Mouse (Mus musculus) E14TG2a.4 (cell line): ENCODE results near the gene Retsat.

Experiments used
- H3K27me3 ChIP-seq: 2 replicates; pipeline ENCODE4 v1.6.1; 2014; ENCODE audit warnings: low read length, control low read depth; ENCODE audit not compliant: insufficient read depth
- H3K36me3 ChIP-seq: 2 replicates; pipeline ENCODE4 v1.6.1; 2014; ENCODE audit warnings: low read length, control low read depth; ENCODE audit not compliant: insufficient read depth
- H3K4me1 ChIP-seq: replicated peaks from 2 replicates; pipeline ENCODE4 v1.6.1; 2014; ENCODE audit warnings: low read depth, low read length, control low read depth
- H3K4me3 ChIP-seq: replicated peaks from 2 replicates; pipeline ENCODE4 v1.5.1; 2014; ENCODE audit warnings: mild to moderate bottlenecking, low read length
- H3K9me3 ChIP-seq: 2 replicates; pipeline ENCODE4 v1.6.1; 2014; ENCODE audit warnings: low read length, control low read depth
- CTCF ChIP-seq: conservative IDR thresholded peaks from 2 replicates; pipeline ENCODE4 v1.5.1; 2014; ENCODE audit warnings: low read length
- NANOG ChIP-seq: IDR thresholded peaks from 2 replicates; pipeline ENCODE4 v1.6.1; 2014; ENCODE audit warnings: borderline replicate concordance, low read length, mixed read lengths
- POU5F1 ChIP-seq: IDR thresholded peaks from 2 replicates; pipeline ENCODE4 v1.6.1; 2014; ENCODE audit warnings: low read length, borderline replicate concordance

The Retsat gene

DNA sequence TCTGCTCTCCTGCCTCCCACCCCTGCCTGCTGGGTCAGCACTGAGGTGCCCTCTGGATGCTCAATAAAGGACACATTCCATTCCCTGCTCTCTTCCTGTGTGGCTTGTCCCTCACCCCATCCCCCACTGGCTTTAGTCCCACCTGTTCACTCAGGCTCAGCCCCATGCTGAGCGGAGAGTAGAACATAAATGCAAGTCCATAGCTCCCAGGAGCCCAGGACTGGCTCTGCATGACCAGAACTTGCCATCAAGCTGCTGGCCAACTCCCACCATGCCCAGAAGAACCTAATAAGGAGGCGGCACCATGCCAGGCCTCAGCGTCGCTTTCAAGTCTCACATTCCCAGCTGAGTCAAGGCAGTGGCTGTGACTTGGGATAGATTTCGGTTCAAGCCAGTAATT lies 35.4 kb upstream of the Retsat start:
- no peak for TF ChIP-seq POU5F1
- TF ChIP-seq NANOG, result no peak
- TF ChIP-seq CTCF, result no peak
- H3K4me3 ChIP-seq, result 0 out of 2 replicates have a peak overlapping the region, but pooled peaks have one; percentile 23
- H3K9me3 ChIP-seq, result no peaks in the 10 kb centered on the region
- peaks cover 55% of the 10 kb centered on the region for H3K4me1 ChIP-seq
- H3K36me3 ChIP-seq, result no peaks in the 10 kb centered on the region
- no peaks in the 10 kb centered on the region for H3K27me3 ChIP-seq

DNA sequence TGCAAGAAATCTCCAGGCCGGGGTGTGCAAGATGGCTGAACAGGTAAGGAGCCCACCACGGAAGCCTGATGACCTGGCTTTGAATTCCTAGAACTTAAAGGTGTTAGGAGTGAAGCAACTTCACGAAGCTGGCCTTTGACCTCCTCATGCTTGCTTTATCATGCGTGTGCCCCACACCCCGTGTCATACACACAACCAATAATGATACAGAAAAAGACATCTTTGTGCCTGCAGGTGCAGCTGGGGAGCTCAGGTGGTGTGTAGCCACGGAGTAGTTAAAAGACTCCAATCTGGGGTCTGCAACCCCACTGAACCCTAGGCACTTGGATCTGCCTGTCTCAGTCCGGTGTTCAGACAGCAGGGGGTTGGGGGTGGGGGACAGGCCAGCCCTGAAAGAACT lies 32.8 kb upstream of the Retsat start:
- H3K27me3 ChIP-seq, result no peaks in the 10 kb centered on the region
- no peaks in the 10 kb centered on the region for H3K9me3 ChIP-seq
- no peak overlapping the region for H3K4me3 ChIP-seq
- no peaks in the 10 kb centered on the region for H3K36me3 ChIP-seq
- TF ChIP-seq POU5F1 (no peak), NANOG (no peak), CTCF (no peak)
- H3K4me1 ChIP-seq, result peaks cover 39% of the 10 kb centered on the region

DNA sequence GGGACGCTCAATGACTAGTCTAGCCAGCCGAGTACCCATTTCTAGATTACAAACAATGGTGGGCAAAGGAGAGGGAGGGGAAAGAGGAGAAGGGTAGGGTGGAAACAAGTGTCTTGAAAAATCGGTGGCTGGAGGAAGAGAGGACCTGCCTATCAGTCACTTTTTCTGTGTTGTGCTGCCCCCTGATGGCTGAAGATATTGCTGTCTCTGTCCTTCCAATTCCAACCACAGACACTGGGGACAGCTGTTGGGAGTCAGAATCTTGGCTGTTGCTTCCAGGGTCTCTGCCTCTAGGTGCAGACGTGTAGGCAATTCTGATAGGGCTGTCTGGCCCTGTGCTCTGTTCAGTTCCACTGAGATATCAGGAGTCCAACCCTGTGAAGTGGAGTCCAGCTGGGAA lies 32.2 kb upstream of the Retsat start:
- Histone ChIP-seq H3K4me1 (peaks cover 33% of the 10 kb centered on the region), H3K9me3 (no peaks in the 10 kb centered on the region), H3K4me3 (no peak overlapping the region; the same call in 1 of the 2 replicates), H3K36me3 (no peaks in the 10 kb centered on the region), H3K27me3 (no peaks in the 10 kb centered on the region)
- TF ChIP-seq POU5F1, result no peak
- no peak for TF ChIP-seq NANOG
- TF ChIP-seq CTCF, result peak; percentile 66

DNA sequence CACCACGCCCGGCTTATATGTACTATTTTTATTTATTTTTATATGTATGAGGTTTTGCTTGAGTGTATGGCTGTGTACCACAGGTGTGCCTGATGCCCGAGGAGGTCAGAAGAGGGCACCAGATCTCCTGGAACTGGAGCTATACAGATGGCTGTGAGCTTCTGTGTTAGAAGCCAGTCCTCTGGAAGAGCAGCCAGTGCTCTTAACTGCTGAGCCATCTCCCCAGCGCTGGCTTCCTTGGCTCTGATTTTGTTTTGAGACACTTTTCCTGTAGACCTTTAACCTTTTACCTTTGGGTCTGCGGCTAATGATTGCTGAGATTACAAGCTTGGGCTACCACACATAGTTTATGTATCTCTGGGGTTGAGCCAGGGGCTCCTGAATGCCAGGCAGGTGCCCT lies 30.8 kb upstream of the Retsat start:
- Histone ChIP-seq H3K4me1 (peaks cover 25% of the 10 kb centered on the region), H3K36me3 (no peaks in the 10 kb centered on the region)
- TF ChIP-seq NANOG (no peak), CTCF (no peak), POU5F1 (no peak)

DNA sequence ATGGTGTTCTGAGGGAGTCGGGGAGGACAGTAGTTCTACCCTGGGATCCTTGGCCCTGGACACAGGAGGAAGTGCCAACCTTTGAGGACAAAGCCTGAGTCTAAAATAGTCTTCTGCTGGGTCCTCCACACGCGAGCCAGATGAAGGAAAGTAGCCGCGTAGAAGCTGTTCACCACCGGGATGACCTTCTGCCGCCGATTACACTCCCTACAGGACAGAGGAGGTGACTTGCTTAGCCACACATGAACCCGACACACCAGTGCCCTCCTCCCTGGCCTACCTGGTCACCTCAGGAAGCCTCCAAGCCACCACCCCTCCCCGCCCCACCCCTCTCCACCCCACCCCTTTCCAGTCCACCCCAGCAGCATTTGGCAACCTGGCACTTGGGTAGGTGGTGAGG lies 29.5 kb upstream of the Retsat start:
- no peaks in the 10 kb centered on the region for H3K36me3 ChIP-seq
- TF ChIP-seq CTCF (no peak), POU5F1 (no peak), NANOG (no peak)

More for the DNA sequence above, 30.8 kb upstream of the Retsat start:
- Histone ChIP-seq H3K27me3 (no peaks in the 10 kb centered on the region), H3K4me3 (no peak overlapping the region), H3K9me3 (no peaks in the 10 kb centered on the region)

DNA sequence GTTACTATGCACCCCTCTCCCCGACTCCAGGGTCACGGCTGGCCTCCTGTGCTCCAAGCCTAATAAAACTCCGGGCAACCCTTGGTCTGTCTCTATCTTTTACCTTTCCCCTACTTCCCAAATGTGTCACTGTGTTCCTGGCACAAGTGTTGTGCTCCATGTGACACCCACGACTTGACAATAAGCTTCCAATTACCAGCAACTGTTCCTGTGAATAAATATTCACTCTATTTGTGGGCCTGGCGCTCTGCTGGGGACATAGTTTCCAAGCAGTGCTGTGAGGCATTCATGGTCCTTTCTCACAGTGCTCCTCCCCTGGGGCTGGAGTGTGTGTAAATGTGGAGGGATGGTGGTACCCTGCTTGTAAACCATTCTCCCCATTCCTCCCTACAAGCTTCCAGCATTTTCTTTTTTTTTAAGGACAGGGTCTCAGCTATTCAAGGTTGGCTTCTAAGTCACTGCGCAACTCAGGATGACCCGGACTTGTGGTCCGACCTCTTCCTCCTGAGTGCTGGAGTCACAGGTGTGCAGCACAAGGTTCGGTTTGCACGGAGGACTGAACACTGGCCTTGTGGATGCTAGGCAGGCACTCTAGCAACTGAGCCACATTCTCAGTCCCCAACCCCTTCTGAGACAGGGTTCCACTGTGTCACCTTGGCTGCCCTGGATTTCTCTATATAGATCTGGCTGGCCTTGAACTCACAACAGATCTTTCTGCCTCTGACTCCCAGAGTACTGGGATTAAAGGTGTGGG lies 27.5 kb upstream of the Retsat start:
- no peaks in the 10 kb centered on the region for H3K27me3 ChIP-seq
- H3K9me3 ChIP-seq, result no peaks in the 10 kb centered on the region
- H3K36me3 ChIP-seq, result peaks cover 8% of the 10 kb centered on the region; the same call in 1 of the 2 replicates

More for the DNA sequence above, 29.5 kb upstream of the Retsat start:
- no peaks in the 10 kb centered on the region for H3K9me3 ChIP-seq
- H3K4me3 ChIP-seq, result no peak overlapping the region
- H3K27me3 ChIP-seq, result no peaks in the 10 kb centered on the region
- peaks cover 14% of the 10 kb centered on the region for H3K4me1 ChIP-seq

DNA sequence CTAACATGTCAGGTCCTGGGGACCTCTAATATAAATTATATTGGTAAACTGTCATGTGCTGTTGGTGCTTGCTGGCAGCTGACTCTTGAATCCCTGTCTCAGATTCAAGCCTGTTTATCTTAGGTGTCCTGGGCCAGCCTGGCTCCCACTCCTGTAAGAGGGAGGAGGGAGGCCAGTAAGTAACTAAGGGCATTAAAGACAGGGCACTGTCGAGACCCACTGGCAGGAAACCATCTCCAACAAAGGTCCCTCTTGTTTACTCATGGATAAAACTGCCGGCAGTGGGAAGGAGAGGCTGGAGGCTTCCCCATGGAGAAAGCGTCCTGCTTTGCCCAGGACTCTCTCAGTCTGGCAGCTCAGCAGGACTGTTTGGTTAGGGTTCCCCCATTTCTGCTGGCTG lies 26.4 kb upstream of the Retsat start:
- no peak for TF ChIP-seq POU5F1
- TF ChIP-seq NANOG, result no peak
- TF ChIP-seq CTCF, result no peak
- Histone ChIP-seq H3K4me1 (peaks cover 2% of the 10 kb centered on the region), H3K4me3 (no peak overlapping the region), H3K27me3 (no peaks in the 10 kb centered on the region), H3K36me3 (peaks cover 8% of the 10 kb centered on the region), H3K9me3 (no peaks in the 10 kb centered on the region)

More for the DNA sequence above, 27.5 kb upstream of the Retsat start:
- peaks cover 10% of the 10 kb centered on the region for H3K4me1 ChIP-seq
- TF ChIP-seq CTCF (no peak), POU5F1 (no peak), NANOG (no peak)
- no peak overlapping the region for H3K4me3 ChIP-seq

DNA sequence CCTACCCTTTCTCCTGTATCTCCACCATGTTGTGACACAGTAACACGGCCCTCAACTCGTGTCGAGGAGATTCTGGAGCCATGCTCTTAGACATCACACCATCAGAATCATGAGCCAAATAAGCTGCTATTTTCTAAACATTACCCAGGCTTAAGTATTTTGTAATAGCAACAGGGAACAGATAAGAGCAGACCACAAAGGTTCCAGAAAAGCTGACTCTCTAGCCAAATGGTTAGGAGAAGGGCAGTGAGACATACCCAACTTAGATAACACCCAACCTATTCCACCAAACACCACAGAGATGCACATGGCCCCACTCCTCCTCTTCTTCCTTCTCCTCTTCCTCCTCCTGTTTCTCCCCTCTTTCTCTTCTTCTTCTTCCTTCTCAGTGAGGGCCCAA lies 22.2 kb upstream of the Retsat start:
- Histone ChIP-seq H3K4me3 (no peak overlapping the region), H3K4me1 (no peaks in the 10 kb centered on the region), H3K9me3 (no peaks in the 10 kb centered on the region), H3K36me3 (peaks cover 33% of the 10 kb centered on the region), H3K27me3 (no peaks in the 10 kb centered on the region)
- TF ChIP-seq CTCF, result no peak
- no peak for TF ChIP-seq POU5F1
- TF ChIP-seq NANOG, result no peak
